ENCODE assay signal across 16 mouse cellular contexts in genomic region chr13:112736407-112736806, GRCm38 (mm10).
"Had no signal": no experiment of that assay in that cellular context is flagged by ENCODE, and none has a peak within 500 bp of the region (broad histone marks: within the 10 kb centered on the region; RNA-seq: fewer than 3 reads in every experiment).

No protein-coding gene starts in this region.

- H3K9me3 ChIP-seq: lung, embryonic 15.5 days; megakaryocyte, embryonic 14.5 days; midbrain, embryonic 12.5 days; midbrain, embryonic 15.5 days; neural tube, embryonic 12.5 days; stomach, embryonic 15.5 days had no signal

- H3K4me3 ChIP-seq: lung, embryonic 15.5 days; megakaryocyte, embryonic 14.5 days; midbrain, embryonic 12.5 days; midbrain, embryonic 15.5 days; neural tube, embryonic 12.5 days; stomach, embryonic 15.5 days had no signal

- H3K27ac ChIP-seq: macrophage; midbrain, embryonic 12.5 days; midbrain, embryonic 15.5 days; neural tube, embryonic 12.5 days had no signal

- H3K4me2 ChIP-seq: lung, embryonic 15.5 days; midbrain, embryonic 12.5 days; midbrain, embryonic 15.5 days; neural tube, embryonic 12.5 days; stomach, embryonic 15.5 days had no signal

- DNase-seq: liver, postnatal 0 days; lung, adult 2 months; lung, postnatal 14 days; lung, postnatal 36 days; right cerebral cortex, postnatal 14 days; thymus, adult 2 months; thymus, postnatal 25 days; thymus, postnatal 4 days had no signal

- H3K27me3 ChIP-seq: lung, embryonic 15.5 days; megakaryocyte, embryonic 14.5 days; midbrain, embryonic 12.5 days; midbrain, embryonic 15.5 days; neural tube, embryonic 12.5 days; stomach, embryonic 15.5 days had no signal

- H3K36me3 ChIP-seq: lung, embryonic 15.5 days; midbrain, embryonic 12.5 days; stomach, embryonic 15.5 days had no signal

- ATAC-seq: liver, postnatal 0 days; lung, postnatal 0 days; midbrain, embryonic 15.5 days had no signal

- H3K4me1 ChIP-seq: megakaryocyte, embryonic 14.5 days; midbrain, embryonic 12.5 days; midbrain, embryonic 15.5 days; neural tube, embryonic 12.5 days; stomach, embryonic 15.5 days had no signal

- H3K9ac ChIP-seq: liver, postnatal 0 days; lung, embryonic 15.5 days; midbrain, embryonic 12.5 days; midbrain, embryonic 15.5 days; neural tube, embryonic 12.5 days; stomach, embryonic 15.5 days had no signal
